Mouse (Mus musculus) forebrain, embryonic 16.5 days (tissue): ENCODE data around the gene C130032M10Rik. TPM values are rescaled to one million over a fixed set of nuclear protein-coding genes. Genes with fewer than 3 reads are reported as not detected.

ENCODE experiments used
- ATAC-seq: fragments of 200-750 bp; cut with Nextera tagmentation; 2 replicates; pipeline ENCODE4 v1.8.0; 2017; ENCODE audit warnings: mild to moderate bottlenecking, moderate library complexity
- H3K27ac ChIP-seq: fragments of 300-500 bp; sonication (generic); 2 replicates; pipeline ENCODE4 v1.5.1; 2014; ENCODE audit warnings: low read length, control low read depth
- H3K27me3 ChIP-seq: fragments of 300-500 bp; sonication (generic); replicated peaks from 2 replicates; pipeline ENCODE4 v1.6.1; 2014; ENCODE audit warnings: low read length; ENCODE audit not compliant: control insufficient read depth, insufficient read depth
- H3K36me3 ChIP-seq: fragments of 300-500 bp; sonication (generic); 2 replicates; pipeline ENCODE4 v1.6.1; 2014; ENCODE audit not compliant: control insufficient read depth, insufficient read depth
- H3K4me1 ChIP-seq: fragments of 300-500 bp; sonication (generic); replicated peaks from 2 replicates; pipeline ENCODE4 v1.6.1; 2014; ENCODE audit warnings: low read length; ENCODE audit not compliant: control insufficient read depth, insufficient read depth
- H3K4me2 ChIP-seq: fragments of 300-500 bp; sonication (generic); 2 replicates; pipeline ENCODE4 v1.6.1; 2014; ENCODE audit warnings: mild to moderate bottlenecking, low read length, control low read depth
- H3K4me3 ChIP-seq: fragments of 300-500 bp; sonication (generic); replicated peaks from 2 replicates; pipeline ENCODE4 v1.5.1; 2014; ENCODE audit warnings: mild to moderate bottlenecking, low read length, control low read depth
- H3K9ac ChIP-seq: fragments of 300-500 bp; sonication (generic); replicated peaks from 2 replicates; pipeline ENCODE4 v1.6.1; 2014; ENCODE audit warnings: low read depth, low read length, control low read depth
- H3K9me3 ChIP-seq: fragments of 300-500 bp; sonication (generic); 2 replicates; pipeline ENCODE4 v1.6.1; 2016; ENCODE audit warnings: low read length; ENCODE audit not compliant: control insufficient read depth
- WGBS: fragments of 180-500 bp; shearing (Covaris S2); extraction: QIAGEN DNeasy Blood & Tissue Kit; methylation state at CpG from one replicate; pipeline ENCODE4 v1.1.7; 2014; 5-methylcytosine and 5-hydroxymethylcytosine counted together
- polyA plus RNA-seq: library from polyadenylated mRNA; unstranded; fragments of >200 nt; fragmentation: Nextera tagmentation; extraction: Ambion mirVana; gene quantifications from 2 replicates; pipeline ENCODE4 v1.2.1, GENCODE M21; 2015

The C130032M10Rik gene
- polyA plus RNA-seq, 1 experiment from 2014 or later, result not detected

DNA sequence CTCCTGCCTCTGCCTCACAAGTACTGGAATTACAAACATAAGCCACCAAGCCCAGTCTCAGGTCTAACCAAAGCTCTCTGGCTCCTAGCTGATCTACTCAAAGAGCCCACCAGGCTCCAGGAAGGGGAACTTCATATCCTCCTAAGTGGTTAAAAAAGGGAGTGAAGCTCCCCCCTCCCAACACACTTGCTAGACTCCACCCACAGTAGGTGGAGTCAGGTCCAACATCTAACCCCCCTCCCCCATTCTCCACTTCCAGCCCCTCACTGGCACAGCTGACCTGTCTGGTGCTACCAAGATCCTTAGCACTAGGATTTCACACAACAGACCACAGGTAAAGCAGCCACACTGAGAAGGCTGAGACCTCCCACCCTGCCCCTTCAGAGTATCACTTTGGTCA lies 38.3 kb downstream of the C130032M10Rik start:
- Histone ChIP-seq H3K9ac (no peak overlapping the region), H3K27ac (no peak overlapping the region), H3K4me2 (no peak overlapping the region), H3K4me1 (peaks cover 3% of the 10 kb centered on the region; the same call in 1 of the 2 replicates), H3K4me3 (no peak overlapping the region), H3K9me3 (no peaks in the 10 kb centered on the region), H3K27me3 (peaks cover 15% of the 10 kb centered on the region), H3K36me3 (no peaks in the 10 kb centered on the region)
- no peak for ATAC-seq

DNA sequence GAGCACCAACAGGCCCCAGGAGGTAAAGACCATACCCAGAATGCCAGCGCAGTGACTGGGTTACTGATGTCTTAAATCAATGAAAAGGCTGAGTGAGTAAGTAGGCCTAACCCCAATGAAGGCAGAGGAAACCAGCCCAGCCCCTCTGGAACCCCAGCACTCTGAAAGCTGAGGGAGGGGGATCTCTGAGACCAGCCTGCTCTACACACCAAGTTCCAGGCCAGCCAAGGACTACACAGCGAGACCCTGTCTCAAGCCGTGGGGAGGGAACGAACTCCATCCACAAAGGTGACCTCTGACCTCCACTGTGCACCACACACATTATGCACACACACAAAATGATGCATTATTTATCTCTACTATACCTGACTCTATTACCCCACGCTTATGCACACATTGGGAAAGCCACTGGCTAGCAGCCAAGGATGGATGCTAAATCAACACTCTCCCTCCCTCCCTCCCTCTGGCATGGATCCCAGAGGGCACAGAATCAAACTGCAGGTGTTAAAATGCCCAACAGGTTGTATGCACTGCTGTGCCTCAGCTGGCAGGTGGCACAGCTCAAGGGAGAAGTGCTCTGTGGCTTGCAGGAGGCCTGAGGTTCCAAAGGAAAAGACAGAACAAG lies 39.0 kb downstream of the C130032M10Rik start:
- H3K4me3 ChIP-seq, result no peak overlapping the region
- no peaks in the 10 kb centered on the region for H3K36me3 ChIP-seq
- peak; percentile 36; the same call in 1 of the 2 replicates for ATAC-seq

DNA sequence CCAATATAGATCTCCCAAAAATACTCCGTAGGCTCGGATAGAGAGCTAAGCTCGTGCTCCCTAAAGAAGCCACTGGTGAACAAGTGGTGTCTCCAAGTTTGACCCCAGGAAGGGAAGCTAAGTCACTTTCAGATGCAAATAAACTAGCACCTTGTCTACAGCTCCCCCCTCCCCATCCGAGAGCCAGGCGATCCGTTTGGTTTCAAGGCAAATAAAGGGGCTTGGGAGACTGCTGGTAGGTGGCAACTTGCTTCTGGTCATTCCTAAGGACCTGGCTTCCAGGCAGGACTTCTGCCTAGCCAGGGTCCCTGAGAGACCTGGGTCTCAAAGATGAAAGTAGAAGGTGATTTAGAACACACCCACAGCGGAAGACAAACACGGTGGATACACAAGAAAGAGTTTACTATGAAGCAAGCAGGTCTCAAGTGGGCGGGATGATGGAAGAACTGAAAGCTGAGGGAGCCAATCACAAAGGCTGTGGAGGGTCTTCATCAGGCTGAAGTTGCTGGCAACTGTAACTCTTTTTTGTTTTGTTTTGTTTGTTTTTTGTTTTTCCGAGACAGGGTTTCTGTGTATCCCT lies 40.9 kb downstream of the C130032M10Rik start:
- no peaks in the 10 kb centered on the region for H3K9me3 ChIP-seq
- no peak overlapping the region for H3K27ac ChIP-seq
- no peak overlapping the region for H3K4me2 ChIP-seq
- H3K36me3 ChIP-seq, result no peaks in the 10 kb centered on the region
- ATAC-seq, result no peak
- H3K4me3 ChIP-seq, result no peak overlapping the region
- H3K9ac ChIP-seq, result no peak overlapping the region
- 56% methylated on average over 10 of the region's 10 CpGs for WGBS
- H3K4me1 ChIP-seq, result peaks cover 6% of the 10 kb centered on the region; the same call in 1 of the 2 replicates
- peaks cover 41% of the 10 kb centered on the region for H3K27me3 ChIP-seq

More for the DNA sequence above, 39.0 kb downstream of the C130032M10Rik start:
- Histone ChIP-seq H3K9ac (no peak overlapping the region), H3K4me2 (no peak overlapping the region), H3K27me3 (peaks cover 22% of the 10 kb centered on the region), H3K9me3 (no peaks in the 10 kb centered on the region), H3K27ac (no peak overlapping the region), H3K4me1 (peaks cover 3% of the 10 kb centered on the region; the same call in 1 of the 2 replicates)
- 43% methylated on average over 5 of the region's 5 CpGs for WGBS

DNA sequence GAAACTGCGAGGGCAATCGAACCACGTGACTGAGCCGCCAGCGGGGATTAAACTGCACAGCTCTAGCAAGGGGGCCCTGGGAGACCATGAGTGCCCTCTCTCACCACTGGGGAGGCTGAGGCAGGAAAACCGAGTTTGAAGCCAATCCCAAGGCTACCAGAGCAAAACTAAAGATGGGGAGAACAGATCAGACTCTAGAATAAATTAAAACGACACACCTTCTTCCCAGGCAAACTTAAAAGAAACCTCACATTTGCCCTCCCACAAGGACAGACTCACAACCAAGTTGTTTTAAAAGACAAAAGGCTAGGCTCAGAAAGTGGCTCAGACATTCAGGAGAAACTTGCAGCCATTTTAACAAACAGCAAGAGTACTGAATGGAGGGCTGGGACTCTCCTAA lies 41.6 kb downstream of the C130032M10Rik start:
- Histone ChIP-seq H3K9ac (no peak overlapping the region), H3K27me3 (peaks cover 48% of the 10 kb centered on the region), H3K27ac (no peak overlapping the region), H3K4me1 (peaks cover 8% of the 10 kb centered on the region), H3K4me3 (no peak overlapping the region), H3K9me3 (no peaks in the 10 kb centered on the region), H3K4me2 (no peak overlapping the region), H3K36me3 (no peaks in the 10 kb centered on the region)
- no peak for ATAC-seq
- 25% methylated on average over 7 of the region's 7 CpGs for WGBS

DNA sequence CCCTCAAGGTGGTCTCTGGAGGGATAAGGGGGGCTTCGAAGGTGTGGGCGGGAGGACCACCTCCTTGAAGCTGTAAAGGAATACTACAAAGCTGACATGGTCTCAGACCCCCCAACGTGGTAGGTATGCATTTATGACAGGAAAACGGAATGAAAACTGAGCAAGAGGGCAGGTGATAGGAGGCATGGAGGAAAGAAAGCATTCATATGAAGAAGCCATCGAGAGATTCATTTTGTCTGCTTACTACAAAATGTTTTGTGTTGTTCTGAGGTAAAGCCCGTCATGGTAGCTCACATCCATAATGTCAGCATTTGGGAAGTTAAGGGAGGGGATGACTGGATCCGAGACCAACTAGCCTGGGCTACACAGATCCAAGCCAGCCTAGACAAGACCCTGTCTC lies 44.6 kb downstream of the C130032M10Rik start:
- H3K27me3 ChIP-seq, result peaks cover 76% of the 10 kb centered on the region
- H3K27ac ChIP-seq, result no peak overlapping the region
- H3K36me3 ChIP-seq, result no peaks in the 10 kb centered on the region
- peaks cover 28% of the 10 kb centered on the region for H3K4me1 ChIP-seq
- no peaks in the 10 kb centered on the region for H3K9me3 ChIP-seq
- 14% methylated on average over 7 of the region's 7 CpGs for WGBS
- no peak overlapping the region for H3K4me2 ChIP-seq
- ATAC-seq, result no peak
- no peak overlapping the region for H3K9ac ChIP-seq
- no peak overlapping the region for H3K4me3 ChIP-seq

DNA sequence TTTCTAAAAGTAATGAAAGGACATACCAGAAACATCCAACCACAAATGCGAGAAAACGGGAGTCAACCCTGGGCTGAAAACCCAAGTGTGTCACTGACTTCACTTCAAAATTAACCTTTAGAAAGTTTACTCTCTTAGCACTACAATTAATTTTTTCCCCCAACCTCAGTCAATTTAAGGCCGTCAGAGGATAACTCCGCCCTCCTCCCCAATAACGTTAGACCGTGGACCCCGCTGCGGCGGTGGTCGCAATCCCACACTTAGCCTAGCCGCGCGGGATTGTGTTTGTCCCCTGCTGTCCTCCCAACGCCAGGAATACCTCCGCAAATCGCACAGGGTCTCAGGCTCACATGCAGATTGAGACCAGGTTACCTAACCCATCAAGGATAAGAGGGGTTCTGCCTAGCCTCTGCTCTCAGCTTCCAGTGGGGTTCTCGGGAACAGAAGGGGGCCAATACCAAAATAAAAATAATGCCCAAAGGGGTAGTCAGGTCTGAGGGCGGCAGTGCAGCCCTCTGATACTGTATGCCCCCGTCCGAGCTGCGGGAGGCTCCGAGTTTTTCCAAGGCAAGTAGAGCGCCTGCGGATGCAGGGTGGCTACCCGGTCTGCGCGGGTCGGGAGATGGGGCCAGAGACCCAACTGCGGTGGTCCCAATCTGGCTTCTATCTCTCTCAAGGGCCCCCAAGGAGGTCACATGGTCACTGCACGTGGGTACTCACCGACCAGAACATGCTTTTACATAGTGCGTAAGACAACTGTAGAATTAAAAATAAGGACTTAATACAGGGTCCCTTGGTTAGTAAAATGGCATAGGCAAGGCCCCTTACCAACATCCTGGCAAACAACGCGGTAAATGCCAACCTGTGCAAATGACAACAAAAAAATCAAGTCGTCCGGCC lies 45.5 kb downstream of the C130032M10Rik start:
- Histone ChIP-seq H3K27ac (no peak overlapping the region), H3K27me3 (peaks cover 79% of the 10 kb centered on the region), H3K9ac (no peak overlapping the region), H3K4me3 (no peak overlapping the region), H3K4me2 (no peak overlapping the region), H3K36me3 (no peaks in the 10 kb centered on the region), H3K9me3 (no peaks in the 10 kb centered on the region), H3K4me1 (peaks cover 28% of the 10 kb centered on the region)
- no peak for ATAC-seq
- 1% methylated on average over 36 of the region's 36 CpGs for WGBS

DNA sequence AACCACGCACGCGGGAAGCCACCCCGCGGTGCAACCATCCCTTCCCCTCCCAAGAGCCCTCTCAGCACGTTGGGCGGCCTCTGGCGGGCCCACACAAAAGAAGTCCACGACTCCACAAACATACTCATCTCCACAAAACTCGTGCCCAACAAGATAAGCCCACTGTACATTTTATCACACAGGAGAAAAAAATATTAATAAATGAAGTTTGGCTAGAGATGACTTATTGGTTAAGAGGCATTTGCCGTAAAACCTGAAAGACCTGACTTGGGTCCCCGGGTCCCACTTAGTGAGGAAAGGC lies 46.1 kb downstream of the C130032M10Rik start:
- Histone ChIP-seq H3K9ac (no peak overlapping the region), H3K27ac (no peak overlapping the region), H3K36me3 (no peaks in the 10 kb centered on the region), H3K27me3 (peaks cover 75% of the 10 kb centered on the region), H3K4me2 (no peak overlapping the region), H3K9me3 (no peaks in the 10 kb centered on the region), H3K4me1 (peaks cover 28% of the 10 kb centered on the region), H3K4me3 (no peak overlapping the region)
- ATAC-seq, result no peak
- WGBS, result under 1% methylated on average over 12 of the region's 12 CpGs

DNA sequence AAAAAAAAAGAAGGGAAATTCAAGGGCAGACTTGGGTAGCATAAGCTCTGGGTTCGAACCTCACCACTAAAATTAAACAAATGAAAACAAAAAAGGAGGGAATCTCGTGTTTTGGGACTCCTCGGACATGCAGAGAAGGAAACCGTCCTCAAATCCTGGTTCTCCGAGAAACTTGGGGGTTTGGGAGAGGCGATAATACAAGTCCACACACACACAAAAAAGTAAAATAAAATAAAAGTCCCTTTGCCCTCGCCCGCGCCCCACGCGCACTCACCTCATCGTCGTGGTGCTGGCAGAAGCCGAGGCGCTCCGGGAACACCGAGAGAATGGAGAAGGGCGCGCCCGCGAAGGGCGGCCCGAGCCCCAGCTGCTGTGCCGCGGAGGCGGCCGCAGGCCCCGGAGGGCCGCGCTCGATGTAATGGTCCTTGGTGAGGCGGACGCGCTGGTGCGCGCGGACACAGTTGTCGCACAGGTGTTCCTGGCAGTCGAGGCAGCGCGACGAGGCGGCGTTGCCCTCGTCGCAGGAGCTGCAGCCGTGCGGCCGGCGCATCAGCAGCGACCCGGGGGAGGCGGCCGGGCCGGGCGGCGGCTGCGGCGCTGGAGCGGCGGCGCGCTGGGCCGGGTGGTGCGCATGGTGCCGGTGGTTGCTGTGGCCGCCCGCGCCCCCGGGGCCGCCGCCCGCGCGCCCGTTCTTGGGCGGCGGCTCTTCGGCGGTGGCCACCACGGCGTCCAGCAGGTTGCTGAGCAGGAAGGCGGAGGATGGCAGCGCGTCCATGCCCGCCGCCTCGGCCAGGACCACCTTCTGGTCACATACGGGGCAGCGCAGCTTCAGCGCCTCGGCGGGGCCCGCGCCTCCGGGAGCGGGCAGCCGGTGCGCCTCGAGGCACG lies 46.8 kb downstream of the C130032M10Rik start:
- no peak for ATAC-seq
- WGBS, result under 1% methylated on average over 94 of the region's 101 CpGs
- no peaks in the 10 kb centered on the region for H3K36me3 ChIP-seq
- peak overlapping the region; percentile 59 for H3K4me3 ChIP-seq
- H3K27ac ChIP-seq, result no peak overlapping the region
- H3K9me3 ChIP-seq, result no peaks in the 10 kb centered on the region
- H3K9ac ChIP-seq, result no peak overlapping the region
- peaks cover 28% of the 10 kb centered on the region for H3K4me1 ChIP-seq
- H3K27me3 ChIP-seq, result peaks cover 72% of the 10 kb centered on the region
- peak overlapping the region; percentile 81 for H3K4me2 ChIP-seq
